Mouse (Mus musculus): Measurements from ENCODE around the gene Dcps.

Gene Dcps

DNA sequence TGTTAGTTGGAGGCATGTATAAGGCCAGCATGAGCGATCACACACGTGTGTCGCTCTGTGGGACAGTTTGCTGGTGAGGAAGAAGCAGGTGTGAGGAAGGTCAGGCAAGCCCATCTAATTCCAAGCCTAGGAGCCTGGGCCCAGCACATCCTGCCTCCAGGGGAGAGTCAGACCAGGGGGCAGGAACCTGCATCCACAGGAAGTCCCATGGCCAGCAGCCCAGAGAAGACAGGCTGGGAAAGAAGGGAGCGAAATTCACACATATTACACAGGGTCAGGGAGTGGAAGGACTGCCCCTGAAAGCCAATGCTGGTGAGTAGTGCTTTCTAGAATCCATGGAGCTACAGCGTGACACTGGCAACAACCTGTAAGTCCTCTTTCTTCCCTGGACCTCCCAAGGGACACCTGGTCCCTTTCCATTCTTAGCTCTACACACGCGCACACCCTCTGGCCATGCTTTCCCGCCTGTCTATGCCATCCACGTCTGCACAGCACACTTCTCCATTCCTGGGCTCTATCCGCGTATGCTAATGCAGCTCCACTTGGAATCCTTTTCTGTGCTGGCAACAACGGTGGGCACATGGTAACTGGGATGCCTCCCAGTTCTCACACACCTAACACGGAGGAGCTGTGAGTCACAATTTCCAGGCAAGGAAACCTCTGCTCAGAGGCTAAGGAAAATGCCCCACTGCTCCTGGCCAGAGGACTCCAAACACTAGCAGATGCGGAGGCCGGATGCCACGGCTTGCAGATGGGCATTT is 44.0 kb downstream of the Dcps start:
- no peak for DNase-seq (ENCODE audit: low read depth, low spot score)

GRCm38 (mm10) chr9:35128995-35129418 is 46.9 kb downstream of the Dcps start:
- no peak for DNase-seq (ENCODE audit: low read depth, low spot score)

- DNase-seq (ENCODE audit: low read depth, low spot score): no peak
Observed at GRCm38 (mm10) chr9:35128564-35128963, 47.3 kb downstream of the Dcps start.

DNA sequence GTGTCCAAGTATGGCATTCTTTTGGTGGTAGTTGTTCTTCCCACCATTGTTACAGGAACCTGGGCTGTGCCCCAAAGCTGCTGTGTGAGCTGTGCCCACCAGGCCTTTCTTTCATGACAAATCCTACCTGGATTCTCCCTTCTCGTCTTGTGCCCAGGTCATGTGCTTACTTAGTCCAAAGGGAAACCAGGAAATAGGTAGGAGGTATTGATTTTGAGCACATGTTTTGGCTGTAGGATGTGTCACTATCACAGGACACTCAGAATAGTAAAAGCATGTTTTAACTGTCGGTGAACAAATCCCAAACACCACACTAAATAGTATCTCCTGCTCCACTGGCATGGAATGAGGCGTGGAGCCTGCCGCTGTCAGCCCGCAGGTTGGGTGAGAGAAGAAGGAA is 48.3 kb downstream of the Dcps start:
- DNase-seq (ENCODE audit: low read depth, low spot score): no peak

GRCm38 (mm10) chr9:35127147-35127546 is 48.7 kb downstream of the Dcps start:
- DNase-seq (ENCODE audit: low read depth, low spot score): no peak

DNA sequence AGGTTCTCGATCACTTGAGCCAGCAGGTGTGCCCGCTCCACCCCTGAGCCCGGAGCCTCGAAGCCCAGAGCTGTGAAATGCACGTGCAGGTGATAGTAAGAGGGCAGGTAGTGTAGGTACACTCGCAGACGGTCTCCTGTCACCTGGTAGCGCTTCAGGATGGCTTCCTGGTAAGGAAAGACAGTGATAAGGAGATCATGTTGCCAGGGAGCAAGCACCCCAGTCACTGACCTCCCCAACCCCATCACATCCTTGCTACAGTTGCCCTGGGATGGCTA is 51.2 kb downstream of the Dcps start:
- no peak for DNase-seq (ENCODE audit: low read depth, low spot score)

GRCm38 (mm10) chr9:35123804-35124677 is 51.8 kb downstream of the Dcps start:
- no peak for DNase-seq (ENCODE audit: low read depth, low spot score)

DNA sequence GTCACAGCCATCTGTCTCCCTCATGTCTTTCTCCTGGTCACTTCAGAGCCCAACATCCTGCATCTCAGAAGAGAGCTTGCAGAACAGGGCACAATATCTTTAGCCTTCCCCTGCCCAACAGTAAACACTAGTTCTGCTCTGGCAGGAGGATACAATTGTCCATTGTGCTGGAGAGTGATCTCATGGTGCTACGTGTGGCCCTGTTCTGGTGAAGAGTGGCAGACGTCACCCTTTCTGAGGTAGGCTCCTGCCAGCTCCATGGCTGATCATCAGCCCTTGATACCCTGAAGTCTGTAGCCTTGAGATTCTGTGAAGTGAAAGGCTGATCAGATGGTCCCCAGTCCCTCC is 52.4 kb downstream of the Dcps start:
- DNase-seq (ENCODE audit: low read depth, low spot score): no peak

DNA sequence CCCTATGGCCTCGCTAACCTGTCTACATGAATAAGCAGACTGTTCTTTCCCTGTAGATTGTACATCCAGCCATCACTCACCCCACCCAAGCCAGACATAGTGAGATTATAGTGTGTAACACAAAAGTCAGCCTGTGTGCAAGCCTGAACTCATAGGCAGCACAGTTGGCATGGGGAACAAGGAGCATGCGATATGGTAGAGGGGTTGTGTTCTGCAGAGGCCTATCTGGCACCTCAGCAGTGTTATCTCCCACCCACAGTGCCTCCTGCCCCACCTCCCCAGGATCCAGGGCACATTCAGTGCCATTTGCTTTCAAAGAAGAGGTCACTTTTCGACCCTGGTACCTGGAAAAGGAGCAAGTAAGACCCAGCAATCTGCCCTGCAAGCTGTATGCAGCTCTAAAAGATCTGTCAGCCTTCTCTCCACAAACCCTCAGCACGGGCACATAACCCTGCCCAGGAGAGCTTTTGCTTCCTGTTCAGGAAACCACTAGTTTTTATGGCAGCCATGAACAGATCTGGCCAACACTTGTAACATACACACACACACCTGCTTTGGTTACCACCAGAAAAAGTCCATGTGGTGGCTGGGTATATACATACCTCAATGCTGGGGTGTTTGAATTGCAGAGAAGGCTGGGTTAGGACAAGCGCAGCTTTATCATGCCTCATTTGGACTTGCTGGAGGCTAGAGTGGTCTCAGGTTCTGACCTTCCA is 53.2 kb downstream of the Dcps start:
- no peak for DNase-seq (ENCODE audit: low read depth, low spot score)

GRCm38 (mm10) chr9:35119168-35119567 is 56.7 kb downstream of the Dcps start, which contains the start of gene St3gal4:
TSS of gene St3gal4 (minus strand) at chr9:35119268.
- DNase-seq (ENCODE audit: low read depth, low spot score): no peak

- DNase-seq (ENCODE audit: low read depth, low spot score): no peak
Observed at GRCm38 (mm10) chr9:35118563-35118962, 57.3 kb downstream of the Dcps start.

GRCm38 (mm10) chr9:35117384-35118295 is 58.2 kb downstream of the Dcps start:
- peak; percentile 6 for DNase-seq (ENCODE audit: low read depth, low spot score)

GRCm38 (mm10) chr9:35116391-35117381 is 59.2 kb downstream of the Dcps start:
- DNase-seq (ENCODE audit: low read depth, low spot score): peak; percentile 78

GRCm38 (mm10) chr9:35115804-35116203 is 60.1 kb downstream of the Dcps start:
- DNase-seq (ENCODE audit: low read depth, low spot score): no peak

GRCm38 (mm10) chr9:35115299-35115698 is 60.6 kb downstream of the Dcps start:
- no peak for DNase-seq (ENCODE audit: low read depth, low spot score)

DNA sequence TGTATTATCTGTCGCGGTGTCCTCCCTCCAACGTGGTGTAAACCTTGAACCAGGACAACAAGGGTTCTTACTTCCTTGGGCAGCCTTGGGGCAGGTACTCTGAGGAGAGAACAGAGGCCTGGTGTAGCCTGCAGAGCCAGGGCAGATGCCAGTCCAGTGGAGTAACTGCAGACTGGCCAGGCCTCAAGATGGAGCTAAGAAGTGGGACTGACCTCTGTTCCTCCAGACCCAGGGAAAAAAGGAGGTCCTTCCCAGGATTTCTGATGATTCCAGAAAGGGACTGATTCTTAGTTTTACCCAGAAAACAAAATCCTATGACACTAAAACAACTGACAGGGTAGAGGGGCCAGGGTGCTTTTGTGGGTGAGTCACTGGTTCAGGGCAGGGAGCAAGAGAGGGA is 61.6 kb downstream of the Dcps start:
- no peak for DNase-seq (ENCODE audit: low read depth, low spot score)

DNA sequence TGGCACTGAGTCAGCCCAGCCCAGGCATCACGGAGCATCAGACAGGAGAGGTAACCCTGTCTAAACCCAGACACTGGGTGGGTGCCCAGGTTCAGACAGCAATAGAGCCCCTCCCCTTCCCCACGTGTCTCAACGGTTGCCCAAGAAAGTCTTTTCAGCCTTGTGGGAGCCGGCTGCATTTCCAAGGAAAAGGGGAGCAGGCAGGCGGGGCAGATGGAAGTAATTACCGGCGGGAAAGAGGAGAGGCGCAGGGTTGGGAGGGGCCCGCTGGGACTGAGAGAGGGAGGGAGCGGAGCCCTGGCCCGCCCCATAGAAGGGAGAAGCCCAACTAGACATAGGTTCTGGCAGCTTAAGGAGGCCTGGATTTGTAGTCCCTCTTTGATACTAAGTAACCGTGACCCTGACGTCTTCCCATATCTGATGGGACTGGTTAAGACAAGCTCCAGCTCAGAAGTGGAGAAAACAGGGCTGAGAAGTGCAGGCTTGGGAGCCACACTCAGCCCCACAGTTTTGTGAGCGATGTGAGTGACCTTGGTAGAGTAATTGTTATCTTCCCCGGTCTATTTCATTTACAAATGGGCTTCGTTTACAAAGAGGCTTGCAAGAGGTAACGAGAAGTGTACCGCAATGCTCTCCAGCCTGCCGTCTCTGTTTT is 63.8 kb downstream of the Dcps start:
- peak; percentile 80 for DNase-seq (ENCODE audit: low read depth, low spot score)

DNA sequence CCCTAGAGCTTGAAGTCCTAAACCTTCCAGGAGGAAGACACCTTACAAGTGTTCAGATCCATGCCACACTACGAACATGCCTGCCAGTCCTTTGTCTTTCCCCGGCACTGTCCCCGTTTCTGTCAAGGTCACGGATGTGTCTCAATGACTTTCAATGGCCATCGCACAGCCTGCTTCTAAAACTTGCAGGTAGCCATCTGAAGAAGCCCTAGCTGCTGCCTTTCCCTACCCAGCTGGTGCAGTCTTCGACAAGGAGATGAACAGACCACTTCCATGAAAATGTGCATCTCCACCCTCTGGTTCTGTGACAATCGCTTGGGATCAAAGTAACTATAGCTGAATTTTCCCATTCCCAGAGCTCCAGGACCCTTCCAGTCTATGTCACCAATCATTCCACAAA is 64.4 kb downstream of the Dcps start:
- no peak for DNase-seq (ENCODE audit: low read depth, low spot score)

- DNase-seq (ENCODE audit: low read depth, low spot score): no peak
Observed at GRCm38 (mm10) chr9:35110567-35110966, 65.3 kb downstream of the Dcps start.

- DNase-seq (ENCODE audit: low read depth, low spot score): no peak
Observed at GRCm38 (mm10) chr9:35110051-35110450, 65.8 kb downstream of the Dcps start.
